Mouse (Mus musculus) kidney, postnatal 0 days (tissue): ENCODE measurements around the gene Wnt10b. TPM values are rescaled to one million over a fixed set of nuclear protein-coding genes. Genes with fewer than 3 reads are reported as not detected.

Experiments used
- ATAC-seq: fragments of 200-750 bp; cut with Nextera tagmentation; replicated peaks from 2 replicates; pipeline ENCODE4 v1.8.0; 2017; ENCODE audit warnings: low read depth, moderate number of reproducible peaks, moderate TSS enrichment, moderate library complexity; ENCODE audit not compliant: low FRiP score
- DNase-seq: peaks from one replicate; pipeline ENCODE4 v3.0.0-alpha.2; 2016; ENCODE audit warnings: low spot score
- H3K27ac ChIP-seq: fragments of 300-500 bp; sonication (generic); 2 replicates; pipeline ENCODE4 v1.5.1; 2014; ENCODE audit warnings: mild to moderate bottlenecking
- H3K27me3 ChIP-seq: fragments of 300-500 bp; sonication (generic); 2 replicates; pipeline ENCODE4 v1.6.1; 2014; ENCODE audit warnings: low read length, mixed read lengths; ENCODE audit not compliant: insufficient read depth
- H3K36me3 ChIP-seq: fragments of 300-500 bp; sonication (generic); 2 replicates; pipeline ENCODE4 v1.6.1; 2014; ENCODE audit warnings: low read length, mixed read lengths; ENCODE audit not compliant: insufficient read depth
- H3K4me1 ChIP-seq: fragments of 300-500 bp; sonication (generic); replicated peaks from 2 replicates; pipeline ENCODE4 v1.6.1; 2014; ENCODE audit warnings: antibody characterized with exemption, low read length, mixed read lengths; ENCODE audit not compliant: insufficient read depth
- H3K4me2 ChIP-seq: fragments of 300-500 bp; sonication (generic); 2 replicates; pipeline ENCODE4 v1.6.1; 2014; ENCODE audit warnings: mild to moderate bottlenecking, low read length, moderate library complexity, mixed read lengths
- H3K4me3 ChIP-seq: fragments of 300-500 bp; sonication (generic); replicated peaks from 2 replicates; pipeline ENCODE4 v1.5.1; 2014; ENCODE audit warnings: low read depth, low read length
- H3K9ac ChIP-seq: fragments of 300-500 bp; sonication (generic); 2 replicates; pipeline ENCODE4 v1.6.1; 2014; ENCODE audit warnings: low read depth, low read length
- H3K9me3 ChIP-seq: fragments of 300-500 bp; sonication (generic); replicated peaks from 2 replicates; pipeline ENCODE4 v1.6.1; 2016; ENCODE audit warnings: low read length, inconsistent platforms, mixed read lengths
- CTCF ChIP-seq: IDR thresholded peaks from 2 replicates; pipeline ENCODE4 v1.5.1; 2016; ENCODE audit warnings: antibody characterized with exemption, low read depth, mild to moderate bottlenecking, moderate library complexity
- WGBS: fragments of 180-500 bp; shearing (Covaris S2); extraction: QIAGEN DNeasy Blood & Tissue Kit; methylation state at CpG from one replicate; pipeline ENCODE4 v1.1.7; 2014; 5-methylcytosine and 5-hydroxymethylcytosine counted together
- polyA plus RNA-seq: library from polyadenylated mRNA; unstranded; fragments of >200 nt; fragmentation: Nextera tagmentation; extraction: Ambion mirVana; gene quantifications from 2 replicates; pipeline ENCODE4 v1.2.1, GENCODE M21; 2015

Wnt10b gene
- polyA plus RNA-seq, 1 experiment from 2014 or later: not detected

- Histone ChIP-seq H3K27me3 (peaks cover 75% of the 10 kb centered on the region), H3K9me3 (no peaks in the 10 kb centered on the region), H3K9ac (no peak overlapping the region), H3K4me2 (peak overlapping the region; percentile 44; the same call in 1 of the 2 replicates), H3K4me1 (peaks cover 17% of the 10 kb centered on the region; the same call in 1 of the 2 replicates), H3K36me3 (no peaks in the 10 kb centered on the region), H3K4me3 (peak overlapping the region; percentile 14; the same call in 1 of the 2 replicates), H3K27ac (no peak overlapping the region)
- no peak for DNase-seq
- ATAC-seq: no peak
- WGBS: 3% methylated on average over 19 of the region's 19 CpGs
- TF ChIP-seq CTCF: no peak
Measured at GRCm38 (mm10) chr15:98777005-98777616, 839 bp downstream of the Wnt10b start.

GRCm38 (mm10) chr15:98776280-98777004 lies 1.5 kb downstream of the Wnt10b start:
- DNase-seq (no peak), ATAC-seq (peak; percentile 38; the same call in 1 of the 2 replicates)
- H3K9ac ChIP-seq: peak overlapping the region; percentile 15; the same call in 1 of the 2 replicates
- peaks cover 17% of the 10 kb centered on the region; the same call in 1 of the 2 replicates for H3K4me1 ChIP-seq
- peaks cover 75% of the 10 kb centered on the region for H3K27me3 ChIP-seq
- 1% methylated on average over 59 of the region's 62 CpGs for WGBS
- no peaks in the 10 kb centered on the region for H3K9me3 ChIP-seq
- H3K27ac ChIP-seq: no peak overlapping the region
- H3K4me2 ChIP-seq: peak overlapping the region; percentile 44
- TF ChIP-seq CTCF: no peak
- H3K36me3 ChIP-seq: no peaks in the 10 kb centered on the region
- peak overlapping the region; percentile 14 for H3K4me3 ChIP-seq

GRCm38 (mm10) chr15:98775533-98775932 lies 2.4 kb downstream of the Wnt10b start:
- Histone ChIP-seq H3K36me3 (no peaks in the 10 kb centered on the region), H3K9ac (no peak overlapping the region), H3K27me3 (peaks cover 77% of the 10 kb centered on the region), H3K4me2 (no peak overlapping the region), H3K4me3 (no peak overlapping the region), H3K4me1 (peaks cover 17% of the 10 kb centered on the region; the same call in 1 of the 2 replicates), H3K27ac (no peak overlapping the region), H3K9me3 (no peaks in the 10 kb centered on the region)
- WGBS: 10% methylated on average over 5 of the region's 5 CpGs
- ATAC-seq (no peak), DNase-seq (no peak)
- no peak for TF ChIP-seq CTCF

- no peak for ATAC-seq
- Histone ChIP-seq H3K27ac (no peak overlapping the region), H3K9ac (peak overlapping the region; percentile 20; the same call in 1 of the 2 replicates), H3K36me3 (no peaks in the 10 kb centered on the region), H3K4me1 (peaks cover 17% of the 10 kb centered on the region; the same call in 1 of the 2 replicates), H3K27me3 (peaks cover 63% of the 10 kb centered on the region), H3K9me3 (no peaks in the 10 kb centered on the region), H3K4me2 (no peak overlapping the region), H3K4me3 (no peak overlapping the region)
- TF ChIP-seq CTCF: no peak
- DNase-seq: no peak
- 27% methylated on average over 15 of the region's 15 CpGs for WGBS
Measured at GRCm38 (mm10) chr15:98774096-98774495, 3.9 kb downstream of the Wnt10b start.

GRCm38 (mm10) chr15:98772511-98773211 lies 5.3 kb downstream of the Wnt10b start:
- H3K9ac ChIP-seq: peak overlapping the region; percentile 50
- H3K4me3 ChIP-seq: peak overlapping the region; percentile 29
- no peaks in the 10 kb centered on the region for H3K36me3 ChIP-seq
- peaks cover 10% of the 10 kb centered on the region; the same call in 1 of the 2 replicates for H3K4me1 ChIP-seq
- no peak for TF ChIP-seq CTCF
- no peaks in the 10 kb centered on the region for H3K9me3 ChIP-seq
- H3K27me3 ChIP-seq: peaks cover 52% of the 10 kb centered on the region
- H3K4me2 ChIP-seq: peak overlapping the region; percentile 68
- 2% methylated on average over 36 of the region's 36 CpGs for WGBS
- peak; percentile 37 for DNase-seq
- ATAC-seq: no peak
- H3K27ac ChIP-seq: no peak overlapping the region

- DNase-seq (no peak), ATAC-seq (no peak)
- WGBS: 6% methylated on average over 12 of the region's 12 CpGs
- Histone ChIP-seq H3K4me1 (peaks cover 8% of the 10 kb centered on the region; the same call in 1 of the 2 replicates), H3K36me3 (no peaks in the 10 kb centered on the region), H3K27ac (no peak overlapping the region), H3K4me3 (peak overlapping the region; percentile 29; the same call in 1 of the 2 replicates), H3K27me3 (peaks cover 44% of the 10 kb centered on the region), H3K9me3 (no peaks in the 10 kb centered on the region), H3K4me2 (peak overlapping the region; percentile 68), H3K9ac (no peak overlapping the region)
- no peak for TF ChIP-seq CTCF
Measured at GRCm38 (mm10) chr15:98771813-98772425, 6.0 kb downstream of the Wnt10b start.
